Mouse (Mus musculus): ENCODE results near the gene Lrrc39. TPM values are rescaled to one million over a fixed set of nuclear protein-coding genes. Genes with fewer than 3 reads are reported as not detected.

Lrrc39 gene
- total RNA-seq, 2 experiments from 2014 or later: 42.6 to 54.3 TPM

DNA sequence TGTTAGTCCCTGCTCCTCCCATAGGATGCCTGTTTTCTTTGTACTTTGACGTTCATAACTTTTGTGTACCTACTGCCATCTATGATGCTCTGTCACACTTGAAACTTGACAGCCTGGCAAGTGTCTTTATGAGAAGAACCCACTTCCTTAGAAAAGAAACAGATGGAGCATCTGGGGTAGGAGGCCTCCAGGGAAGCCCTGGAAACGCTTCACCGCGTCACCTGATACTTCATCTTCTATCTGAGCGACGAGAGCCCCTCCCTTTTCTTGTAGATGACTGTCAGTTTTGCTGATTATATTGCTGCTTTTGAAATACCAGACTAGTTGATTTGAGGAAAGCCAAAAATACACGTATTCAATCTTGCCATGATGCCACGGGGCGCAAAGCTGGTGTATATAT, 41.8 kb downstream of the Lrrc39 start:
- no peak for DNase-seq

GRCm38 (mm10) chr3:116614295-116614892, 51.6 kb downstream of the Lrrc39 start, which contains the start of gene Trmt13:
Gene Trmt13, minus strand, starts transcription at chr3:116614587.
- peak; percentile 6 for DNase-seq

DNA sequence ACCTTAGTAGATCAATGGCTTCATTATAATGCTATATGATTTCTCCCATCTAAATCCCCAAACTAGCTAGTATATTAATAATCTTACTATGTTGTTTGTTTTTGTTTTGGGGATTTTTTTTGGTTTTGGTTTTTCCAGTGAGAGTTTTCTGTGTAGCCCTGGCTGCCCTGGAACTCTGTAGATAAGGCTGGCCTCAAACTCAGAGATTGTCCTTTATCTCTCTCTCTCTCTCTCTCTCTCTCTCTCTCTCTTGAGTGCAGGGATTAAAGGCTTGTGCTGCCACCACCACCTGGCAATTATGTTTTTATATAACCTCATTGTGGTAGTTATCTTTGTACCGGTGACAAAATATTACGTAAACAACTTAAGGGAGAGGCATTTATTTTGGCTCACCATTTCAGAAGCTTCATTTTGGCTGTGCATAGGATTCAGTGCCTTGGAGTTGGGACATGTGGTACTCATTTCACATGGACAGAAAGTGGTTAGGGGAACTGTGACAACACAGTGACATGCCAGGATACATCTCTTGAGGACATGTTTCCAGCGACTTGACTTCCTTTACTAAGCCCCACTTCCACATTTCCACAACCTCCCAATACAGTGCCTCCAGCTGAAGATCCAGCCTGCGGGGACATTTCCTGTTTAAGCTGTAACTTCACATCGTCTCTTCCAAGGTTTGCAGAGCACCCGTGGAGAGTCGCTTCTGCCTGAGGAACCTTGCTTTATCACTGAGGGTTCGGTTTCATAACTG, 52.7 kb downstream of the Lrrc39 start:
- DNase-seq: no peak

GRCm38 (mm10) chr3:116618855-116619254, 56.1 kb downstream of the Lrrc39 start:
- no peak for DNase-seq

- DNase-seq: no peak
These were observed 58.0 kb downstream of the Lrrc39 start for GRCm38 (mm10) chr3:116620636-116621370.

DNA sequence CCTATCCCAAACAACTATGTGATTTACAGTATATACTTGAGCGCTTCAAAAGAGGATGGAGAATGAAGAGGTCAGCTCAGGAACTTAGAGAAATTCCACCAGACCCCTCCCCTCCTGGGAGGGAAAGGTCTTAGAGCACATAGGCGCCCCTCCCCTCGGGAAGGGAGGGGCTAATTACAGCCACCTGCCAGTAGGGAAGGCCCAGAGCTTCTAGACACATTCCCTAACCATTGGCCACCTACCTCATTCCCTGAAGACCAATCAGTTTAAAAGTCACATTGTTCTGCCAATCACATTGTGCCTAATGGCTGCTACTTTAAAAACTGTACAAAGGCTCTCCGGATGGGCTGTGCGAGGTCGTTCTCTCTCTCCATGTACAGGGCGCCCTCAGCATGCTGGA, 59.9 kb downstream of the Lrrc39 start:
- DNase-seq: no peak

- no peak for DNase-seq
These were observed 68.7 kb downstream of the Lrrc39 start for GRCm38 (mm10) chr3:116631459-116631858.

Other genes with a start within 250 kb of the Lrrc39 start
- gene Cdc14a, start 138.9 kb upstream of the Lrrc39 start, total RNA-seq (2021): 10 to 100 TPM; 20.8 to 30.2 TPM
- 10 to 100 TPM; 21.2 to 22.7 TPM for gene Rtca, start 54.8 kb upstream of the Lrrc39 start, total RNA-seq (2021)
- 10 to 100 TPM; 26.3 to 31.2 TPM for gene Dbt, start 49.9 kb upstream of the Lrrc39 start, total RNA-seq (2021)
- 1 to 10 TPM; 1.5 to 3.6 TPM for gene Sass6, start 32.0 kb downstream of the Lrrc39 start, total RNA-seq (2021)
- 1 to 10 TPM; 4.8 to 5.5 TPM for gene Trmt13, start 51.6 kb downstream of the Lrrc39 start, total RNA-seq (2021)
- gene Mfsd14a, start 99.7 kb downstream of the Lrrc39 start, total RNA-seq (2021): 10 to 100 TPM; 11.6 to 12.1 TPM
- gene Gm43191, start 118.3 kb downstream of the Lrrc39 start, total RNA-seq (2021): not detected
- 1 to 10 TPM; 6.9 to 7.0 TPM for gene Slc35a3, start 149.9 kb downstream of the Lrrc39 start, total RNA-seq (2021)
- gene Agl, start 245.2 kb downstream of the Lrrc39 start, total RNA-seq (2021): 100 to 1,000 TPM; 558 to 691 TPM